Mouse (Mus musculus): Measurements from ENCODE around the gene Pef1.

DNA sequence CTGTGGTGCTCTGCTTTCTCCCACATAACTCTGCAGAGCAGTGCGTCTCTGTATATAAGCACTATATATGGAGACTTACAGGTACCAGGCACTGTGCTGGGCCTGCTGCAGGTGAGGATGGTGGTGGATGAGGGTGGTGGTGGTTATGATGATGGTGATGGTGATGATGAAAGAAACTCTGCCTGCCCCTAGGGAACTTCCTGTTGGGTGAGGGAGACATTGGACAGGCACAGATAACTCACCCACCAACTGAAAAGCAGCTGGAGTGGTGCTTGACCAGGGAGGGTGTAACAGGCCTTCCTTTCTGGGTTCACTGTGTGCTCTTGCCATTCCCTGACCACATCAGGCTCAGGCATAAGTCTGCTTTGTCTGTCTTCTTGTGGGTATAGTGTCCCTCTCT is 10.4 kb downstream of the Pef1 start:
- TF ChIP-seq CTCF (IDR thresholded peaks at IDR 0.05; ENCODE audit: low read depth, low read length), result no peak
- no peak for TF ChIP-seq POLR2A (IDR thresholded peaks at IDR 0.05; ENCODE audit: extremely low read depth, insufficient read depth, low read length)

Data from liver, adult 2 months (tissue).